8 mouse cellular contexts compared by ENCODE assay signal in the genomic region with DNA sequence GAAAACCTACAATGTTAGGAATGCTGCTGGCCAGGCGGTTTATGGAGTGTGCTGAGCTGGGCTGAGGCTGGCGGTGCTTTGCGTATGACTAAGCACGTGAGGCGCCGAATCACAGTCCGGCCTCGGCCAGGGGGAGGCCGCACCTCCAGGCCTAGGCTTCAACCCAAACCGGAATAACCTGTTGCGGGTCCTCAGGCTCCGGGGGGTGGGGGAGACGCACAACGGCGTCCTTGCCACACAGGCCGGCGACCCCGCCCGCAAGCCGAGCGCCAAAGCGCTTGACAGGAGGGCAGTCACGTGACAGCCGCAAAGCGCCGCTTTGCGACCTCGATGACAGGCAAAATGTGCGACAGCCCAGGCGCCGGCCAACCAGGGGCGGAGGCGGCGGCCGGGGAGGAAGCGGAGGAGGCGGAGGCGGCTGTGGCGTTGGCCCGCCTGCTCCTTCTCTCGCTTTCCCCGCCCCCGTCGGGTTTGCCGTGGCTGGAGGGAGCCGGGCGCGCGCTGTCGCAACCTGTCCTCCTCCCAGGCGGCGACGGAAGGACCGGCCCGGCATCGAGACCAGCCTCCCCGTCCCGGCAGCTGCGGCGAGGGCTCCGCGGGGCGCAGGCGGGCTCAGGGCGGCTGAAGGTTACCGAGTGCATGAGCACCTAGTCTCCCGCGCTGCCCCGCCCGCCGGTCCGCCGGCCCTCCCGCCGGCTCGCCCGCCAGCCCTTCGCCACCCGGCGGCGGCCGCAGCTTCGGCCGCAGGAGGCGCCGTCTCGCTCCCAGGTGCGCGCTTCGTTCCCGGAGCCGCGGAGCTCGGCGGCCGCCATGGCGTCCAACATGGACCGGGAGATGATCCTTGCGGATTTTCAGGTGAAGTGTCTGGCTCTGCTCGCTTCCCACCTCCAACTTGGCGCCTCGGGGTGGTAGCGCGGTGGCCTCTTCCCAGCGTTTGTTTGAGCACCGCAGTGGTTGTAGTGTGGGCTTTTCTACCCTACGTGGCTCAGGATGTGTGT. TPM values are rescaled to one million over a fixed set of nuclear protein-coding genes. Genes with fewer than 3 reads are reported as not detected.
A peak's percentile ranks its signal among the peaks of the same experiment; 100 is the strongest.
DNase-seq lines count a peak whose midpoint lies in the region; ATAC-seq and TF ChIP-seq lines count a peak whose summit lies in the region.

Gene Faf1, plus strand, starts transcription at position 371 of the 998 bp plus-strand sequence.

- H3K36me3 ChIP-seq in ES-E14 (ENCODE audit: control insufficient read depth, insufficient read depth, low read length, poor library complexity, severe bottlenecking): no peaks in the 10 kb centered on the region
- H3K36me3 ChIP-seq in forebrain, embryonic 15.5 days: no peaks in the 10 kb centered on the region
- H3K36me3 ChIP-seq in lung, embryonic 14.5 days (ENCODE audit: insufficient read depth): no peaks in the 10 kb centered on the region
- no peaks in the 10 kb centered on the region for H3K36me3 ChIP-seq in thymus, adult 2 months (ENCODE audit: control insufficient read depth, insufficient read depth, low read length)

- H3K4me2 ChIP-seq in forebrain, embryonic 15.5 days (replicated peaks): peak within 1 kb of the TSS; percentile 65
- peak within 1 kb of the TSS; percentile 81 for H3K4me2 ChIP-seq in lung, embryonic 14.5 days

- ATAC-seq in forebrain, embryonic 15.5 days (replicated peaks): peak; percentile 98
- ATAC-seq in lung, embryonic 14.5 days (ENCODE audit: insufficient read depth): peak; percentile 98

- H3K4me1 ChIP-seq in ES-E14 (ENCODE audit: control insufficient read depth in 2 of 2, insufficient read depth in 2 of 2, low read length in 2 of 2, poor library complexity in 1 of 2): peaks cover 0 to 6% of the 10 kb centered on the region in 2 experiments; a peak in 1 of 4 replicates
- peaks cover 19% of the 10 kb centered on the region for H3K4me1 ChIP-seq in forebrain, embryonic 15.5 days
- H3K4me1 ChIP-seq in lung, embryonic 14.5 days (ENCODE audit: insufficient read depth): 0 out of 2 replicates have a peak, but pooled peaks cover 4% of the 10 kb centered on the region
- H3K4me1 ChIP-seq in olfactory bulb, adult 2 months (ENCODE audit: control insufficient read depth, insufficient read depth, low read length): no peaks in the 10 kb centered on the region
- no peaks in the 10 kb centered on the region for H3K4me1 ChIP-seq in thymus, adult 2 months (replicated peaks; ENCODE audit: control insufficient read depth, insufficient read depth, low read length)

- peak within 1 kb of the TSS; percentile 90 for H3K27ac ChIP-seq in ES-E14 (ENCODE audit: insufficient read depth, low read depth, low read length, poor library complexity, severe bottlenecking)
- peak within 1 kb of the TSS; percentile 95 for H3K27ac ChIP-seq in forebrain, embryonic 15.5 days (replicated peaks)
- peak within 1 kb of the TSS; percentile 97 for H3K27ac ChIP-seq in layer of hippocampus, adult 2 months
- H3K27ac ChIP-seq in lung, embryonic 14.5 days (ENCODE audit: low read depth): peak within 1 kb of the TSS; percentile 96
- H3K27ac ChIP-seq in olfactory bulb, adult 2 months (ENCODE audit: insufficient read depth, low read depth, low read length): peak within 1 kb of the TSS; percentile 81
- H3K27ac ChIP-seq in thymus, adult 2 months (ENCODE audit: control insufficient read depth, insufficient read depth, low read length): peak within 1 kb of the TSS; percentile 73

- WGBS in forebrain, embryonic 15.5 days: under 1% methylated on average over 101 of the region's 107 CpGs
- under 1% methylated on average over 99 of the region's 107 CpGs for WGBS in lung, embryonic 14.5 days
- under 1% methylated on average over 104 of the region's 107 CpGs for WGBS in olfactory bulb, adult 2 months
- WGBS in thymus, adult 2 months: under 1% methylated on average over 107 of the region's 107 CpGs

- peak; percentile 92 for DNase-seq in ES-E14 (ENCODE audit: low read depth, low spot score)
- DNase-seq in cerebellum, adult 11-12 months: peak; percentile 99
- DNase-seq in heart, postnatal 25 days (ENCODE audit: low spot score): peak; percentile 98
- DNase-seq in layer of hippocampus, adult 2 months (ENCODE audit: low spot score in 2 of 2): peak; percentile 96 to 97
- DNase-seq in lung, embryonic 14.5 days: peak; percentile 99
- DNase-seq in thymus, adult 2 months: peak; percentile 98

- peak within 1 kb of the TSS; percentile 94 for H3K9ac ChIP-seq in ES-E14 (ENCODE audit: insufficient read depth, low read depth, low read length, poor library complexity, severe bottlenecking)
- H3K9ac ChIP-seq in forebrain, embryonic 15.5 days (replicated peaks): peak within 1 kb of the TSS; percentile 82
- peak within 1 kb of the TSS; percentile 84 for H3K9ac ChIP-seq in lung, embryonic 14.5 days

- H3K4me3 ChIP-seq in ES-E14 (ENCODE audit: insufficient read depth in 1 of 2, low read depth in 1 of 2, low read length in 2 of 2, poor library complexity in 1 of 2, severe bottlenecking in 1 of 2): peak within 1 kb of the TSS; percentile 97 to 99
- H3K4me3 ChIP-seq in forebrain, embryonic 15.5 days: peak within 1 kb of the TSS; percentile 82
- peak within 1 kb of the TSS; percentile 87 for H3K4me3 ChIP-seq in layer of hippocampus, adult 2 months
- peak within 1 kb of the TSS; percentile 70 for H3K4me3 ChIP-seq in lung, embryonic 14.5 days (ENCODE audit: low read depth, low read length)
- H3K4me3 ChIP-seq in olfactory bulb, adult 2 months (ENCODE audit: insufficient read depth, low read depth, low read length): peak within 1 kb of the TSS; percentile 77
- peak within 1 kb of the TSS; percentile 81 for H3K4me3 ChIP-seq in thymus, adult 2 months (ENCODE audit: control insufficient read depth, insufficient read depth, low read length)

- TF ChIP-seq POLR2A in olfactory bulb, adult 2 months (IDR thresholded peaks at IDR 0.05; ENCODE audit: insufficient read depth, low read depth, low read length): peak; percentile 97
- peak; percentile 90 for TF ChIP-seq POLR2A in thymus, adult 2 months (IDR thresholded peaks at IDR 0.05; ENCODE audit: control insufficient read depth, extremely low read depth, insufficient read depth, low read length, poor library complexity)

- intact Hi-C loops in heart, postnatal 25 days (cut with DNase I): loop anchor here (1.0 kb wide), 1 partner anchor 10 kb away; no protein-coding TSS in a partner anchor

- no peaks in the 10 kb centered on the region for H3K9me3 ChIP-seq in ES-E14 (ENCODE audit: control insufficient read depth, insufficient read depth, low read depth, low read length)
- no peaks in the 10 kb centered on the region for H3K9me3 ChIP-seq in forebrain, embryonic 15.5 days
- H3K9me3 ChIP-seq in lung, embryonic 14.5 days (ENCODE audit: low read depth, low read length): no peaks in the 10 kb centered on the region

- H3K27me3 ChIP-seq in forebrain, embryonic 15.5 days: no peaks in the 10 kb centered on the region
- no peaks in the 10 kb centered on the region for H3K27me3 ChIP-seq in lung, embryonic 14.5 days (ENCODE audit: insufficient read depth, low read length)
- H3K27me3 ChIP-seq in thymus, adult 2 months (ENCODE audit: control insufficient read depth, insufficient read depth, low read length): no peaks in the 10 kb centered on the region

- in situ Hi-C loops in ES-E14 (cut with MboI; ENCODE audit: low sequenced_read_pairs in 2 of 2, unreplicated experiment in 2 of 2): no loop called here

- peak; percentile 42 for TF ChIP-seq CTCF in layer of hippocampus, adult 2 months (conservative IDR thresholded peaks at IDR 0.05)
- TF ChIP-seq CTCF in lung, embryonic 14.5 days (IDR thresholded peaks at IDR 0.05; ENCODE audit: low read depth): no peak; the same call in 1 of the 2 replicates
- peak; percentile 26; the same call in 1 of the 2 replicates for TF ChIP-seq CTCF in olfactory bulb, adult 2 months (IDR thresholded peaks at IDR 0.05; ENCODE audit: insufficient read depth, low read depth, low read length)
- peak; percentile 21; the same call in 1 of the 2 replicates for TF ChIP-seq CTCF in thymus, adult 2 months (IDR thresholded peaks at IDR 0.05; ENCODE audit: borderline replicate concordance, control insufficient read depth, extremely low read depth, insufficient read depth, low read length, poor library complexity)

TF ChIP-seq in ES-E14, 5 proteins besides CTCF, POLR2A, EP300 and RAD21:
- TF ChIP-seq HCFC1 (IDR thresholded peaks at IDR 0.05; ENCODE audit: borderline replicate concordance, insufficient read depth, low read length): peak; percentile 69; the same call in 1 of the 2 replicates
- TF ChIP-seq ZNF384 (IDR thresholded peaks at IDR 0.05; ENCODE audit: low read depth, low read length): no peak
- TF ChIP-seq MAFK (IDR thresholded peaks at IDR 0.05; ENCODE audit: insufficient read depth, low read depth, low read length): peak; percentile 38; the same call in 1 of the 2 replicates

RNA-seq across cellular contexts. Expression of gene Faf1, which starts in this region (rescaled TPM):
- total RNA-seq in ES-E14 (2012; rRNA removed): 45.3 and 52.3 TPM in 2 replicates
- polyA plus RNA-seq in forebrain, embryonic 15.5 days (2015; fragmentation: Nextera tagmentation; extraction: Ambion mirVana): 29.0 and 31.3 TPM in 2 replicates
- 10 to 100 TPM; 38.8 to 40.3 TPM for total RNA-seq in heart, postnatal 25 days (2021)
- total RNA-seq in layer of hippocampus, adult 2 months (2021): 10 to 100 TPM; 26.8 to 27.6 TPM
- 30.3 and 32.1 TPM in 2 replicates for polyA plus RNA-seq in lung, embryonic 14.5 days (2014; fragmentation: Nextera tagmentation; extraction: Ambion mirVana)
- polyA plus RNA-seq in olfactory bulb, adult 2 months (2012; ENCODE audit: insufficient read depth, insufficient read length, low replicate concordance, missing spikeins): not detected in 2 replicates
- polyA plus RNA-seq in thymus, adult 2 months (2012; rRNA removed): 11.1 and 16.0 TPM in 2 replicates

Comparison
In these comparisons a context has a peak if more than half of its experiments do, and no peak if none do; other contexts are left out.
1. Peak in every context shown above with its lines: DNase-seq, ATAC-seq, H3K4me3 ChIP-seq and H3K27ac ChIP-seq.